1 mouse cellular context compared by ENCODE assay signal in genomic region chrX:74281041-74281731, GRCm38 (mm10).
TF ChIP-seq lines count a peak whose summit lies in the region.

No protein-coding gene starts in this region.

TF ChIP-seq in ES-E14, 5 proteins besides CTCF, POLR2A, EP300 and RAD21 (continued from another document):
- TF ChIP-seq CHD2 (IDR thresholded peaks at IDR 0.05; ENCODE audit: low read depth, low read length), result no peak
- no peak for TF ChIP-seq ZC3H11A (IDR thresholded peaks at IDR 0.05; ENCODE audit: borderline replicate concordance, low read depth, low read length)
